Mouse (Mus musculus): ENCODE data around the gene Ncam2.

Gene Ncam2

DNA sequence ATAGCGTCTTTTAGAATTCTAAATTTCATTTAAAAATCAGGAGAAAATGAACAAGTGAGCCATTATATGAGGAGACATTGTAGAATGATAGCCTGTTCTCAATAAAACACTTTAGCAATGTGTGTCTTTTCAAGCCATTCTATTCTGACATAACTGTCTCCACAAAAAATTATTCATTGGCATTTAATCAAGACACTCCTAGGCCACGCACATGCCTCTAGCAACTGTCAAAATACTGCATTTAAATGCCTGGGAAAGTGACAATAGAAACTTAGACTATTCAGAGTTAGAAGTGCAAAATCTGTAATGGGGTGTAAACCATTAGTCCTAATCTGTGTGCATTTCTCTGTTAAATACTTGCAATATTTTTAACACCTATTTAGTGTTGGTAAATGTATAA, 456.1 kb downstream of the Ncam2 start:
- no peak for DNase-seq

- no peak for DNase-seq
Observed at GRCm38 (mm10) chr16:81673866-81674265, 473.4 kb downstream of the Ncam2 start.

DNA sequence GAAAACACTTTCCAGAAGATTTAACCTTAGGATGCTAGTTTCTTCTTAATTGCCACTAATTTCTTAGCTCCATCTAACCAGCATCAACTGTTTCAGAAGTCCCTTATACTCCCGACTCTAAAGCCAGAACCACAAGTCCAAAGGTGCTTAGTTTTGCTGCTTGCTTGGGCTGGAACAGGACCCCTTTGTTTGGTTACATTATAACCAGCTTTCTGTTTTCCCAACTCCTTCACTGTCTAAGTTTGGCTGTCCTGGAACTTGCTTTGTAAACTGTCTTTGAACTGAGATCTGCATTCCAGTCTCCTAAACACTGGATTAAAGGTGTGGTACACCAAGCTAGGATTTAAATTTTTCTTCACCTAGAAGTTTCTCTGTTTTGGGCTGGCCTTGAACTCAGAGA, 475.0 kb downstream of the Ncam2 start:
- no peak for DNase-seq
